Mouse (Mus musculus) testis, postnatal 10 days (tissue): Measurements from ENCODE around the gene Zscan2.

Experiments used
- DNase-seq: peaks from one replicate; pipeline ENCODE4 v3.0.0; 2021; ENCODE audit warnings: low spot score

The Zscan2 gene

GRCm38 (mm10) chr7:80885666-80886065 lies 24.9 kb downstream of the Zscan2 start:
- no peak for DNase-seq

- DNase-seq, result no peak
Observed at GRCm38 (mm10) chr7:80888595-80888994, 27.9 kb downstream of the Zscan2 start.

GRCm38 (mm10) chr7:80889021-80889511 lies 28.3 kb downstream of the Zscan2 start:
- peak; percentile 84 for DNase-seq

- DNase-seq, result no peak
Observed at GRCm38 (mm10) chr7:80889841-80890241, 29.1 kb downstream of the Zscan2 start.

- DNase-seq, result no peak
Observed at GRCm38 (mm10) chr7:80893086-80893752, 32.5 kb downstream of the Zscan2 start.

- no peak for DNase-seq
Observed at GRCm38 (mm10) chr7:80893753-80894129, 33.0 kb downstream of the Zscan2 start.

GRCm38 (mm10) chr7:80894196-80894595 lies 33.5 kb downstream of the Zscan2 start:
- DNase-seq, result no peak

- DNase-seq, result no peak
Observed at GRCm38 (mm10) chr7:80894815-80895519, 34.2 kb downstream of the Zscan2 start.

- no peak for DNase-seq
Observed at GRCm38 (mm10) chr7:80897134-80897533, 36.4 kb downstream of the Zscan2 start.

GRCm38 (mm10) chr7:80897721-80898120 lies 37.0 kb downstream of the Zscan2 start:
- no peak for DNase-seq

- DNase-seq, result peak; percentile 93
Observed at GRCm38 (mm10) chr7:80900944-80901501, 40.3 kb downstream of the Zscan2 start, which contains the start of gene Wdr73. Gene Wdr73, minus strand, starts transcription at chr7:80901269.

GRCm38 (mm10) chr7:80901541-80902274 lies 41.0 kb downstream of the Zscan2 start:
- DNase-seq, result no peak

GRCm38 (mm10) chr7:80903625-80904422 lies 43.1 kb downstream of the Zscan2 start:
- no peak for DNase-seq

GRCm38 (mm10) chr7:80904921-80905515 lies 44.3 kb downstream of the Zscan2 start, which contains the start of gene Nmb:
Gene Nmb, minus strand, starts transcription at chr7:80905076.
- peak; percentile 88 for DNase-seq

GRCm38 (mm10) chr7:80911053-80911452 lies 50.3 kb downstream of the Zscan2 start:
- DNase-seq, result no peak

GRCm38 (mm10) chr7:80912496-80912895 lies 51.8 kb downstream of the Zscan2 start:
- no peak for DNase-seq

- no peak for DNase-seq
Observed at GRCm38 (mm10) chr7:80917916-80918465, 57.3 kb downstream of the Zscan2 start.

GRCm38 (mm10) chr7:80918982-80919646 lies 58.4 kb downstream of the Zscan2 start:
- no peak for DNase-seq

GRCm38 (mm10) chr7:80919647-80920008 lies 58.9 kb downstream of the Zscan2 start:
- no peak for DNase-seq

- DNase-seq, result no peak
Observed at GRCm38 (mm10) chr7:80923165-80923564, 62.4 kb downstream of the Zscan2 start.
